In genomic region chr9:105554439-105554807, GRCm38 (mm10) we compare ENCODE assay signal across 10 mouse cellular contexts. TPM values are rescaled to one million over a fixed set of nuclear protein-coding genes. Genes with fewer than 3 reads are reported as not detected.
DNase-seq lines count a peak whose midpoint lies in the region; ATAC-seq lines count a peak whose summit lies in the region.
"Had no signal": no experiment of that assay in that cellular context is flagged by ENCODE, and none has a peak within 500 bp of the region (broad histone marks: within the 10 kb centered on the region; RNA-seq: fewer than 3 reads in every experiment).

No protein-coding gene starts in this region.

- ATAC-seq in heart, embryonic 13.5 days (ENCODE audit: extremely low read depth, insufficient number of reproducible peaks, low FRiP score, low TSS enrichment) = no peak
- no peak for ATAC-seq in hindbrain, embryonic 11.5 days (ENCODE audit: low FRiP score)
- ATAC-seq in midbrain, embryonic 11.5 days (ENCODE audit: low FRiP score) = no peak
- ATAC-seq in megakaryocyte progenitor cell, adult 5-6 weeks (replicated peaks; ENCODE audit: poor library complexity) = no peak

- peaks cover 27% of the 10 kb centered on the region for H3K4me1 ChIP-seq in heart, embryonic 13.5 days
- 0 out of 2 replicates have a peak, but pooled peaks cover 4% of the 10 kb centered on the region for H3K4me1 ChIP-seq in hindbrain, embryonic 11.5 days (replicated peaks; ENCODE audit: control insufficient read depth, insufficient read depth, low read length)
- peaks cover 8% of the 10 kb centered on the region for H3K4me1 ChIP-seq in midbrain, embryonic 11.5 days (ENCODE audit: control insufficient read depth, insufficient read depth, low read length)

- H3K27me3 ChIP-seq in heart, embryonic 13.5 days (replicated peaks) = no peaks in the 10 kb centered on the region
- H3K27me3 ChIP-seq in hindbrain, embryonic 11.5 days (ENCODE audit: control insufficient read depth, insufficient read depth, low read length) = no peaks in the 10 kb centered on the region
- no peaks in the 10 kb centered on the region for H3K27me3 ChIP-seq in midbrain, embryonic 11.5 days (ENCODE audit: control insufficient read depth, insufficient read depth, low read length)

- DNase-seq in heart, adult 8-10 months (ENCODE audit: low spot score) = no peak
- DNase-seq in NIH3T3 (ENCODE audit: low read depth) = peak; percentile 38
- DNase-seq in hindbrain, embryonic 11.5 days (ENCODE audit: low spot score) = no peak
- peak; percentile 88 for DNase-seq in midbrain, embryonic 11.5 days (ENCODE audit: low spot score, missing footprints)
- DNase-seq in ovary, adult 18-20 months (ENCODE audit: low spot score) = no peak
- DNase-seq in urinary bladder, adult 18-20 months (ENCODE audit: low spot score in 2 of 2) = no peak
- DNase-seq: B cell, adult 2 months; kidney, postnatal 14 days had no signal

- no peak overlapping the region for H3K4me3 ChIP-seq in heart, embryonic 13.5 days
- no peak overlapping the region for H3K4me3 ChIP-seq in hindbrain, embryonic 11.5 days (ENCODE audit: low read depth, low read length)
- H3K4me3 ChIP-seq in midbrain, embryonic 11.5 days (ENCODE audit: low read depth, low read length) = no peak overlapping the region

- H3K9me3 ChIP-seq in heart, embryonic 13.5 days = no peaks in the 10 kb centered on the region
- H3K9me3 ChIP-seq in hindbrain, embryonic 11.5 days (ENCODE audit: control insufficient read depth, low read length) = no peaks in the 10 kb centered on the region
- H3K9me3 ChIP-seq in midbrain, embryonic 11.5 days (ENCODE audit: control insufficient read depth, low read length) = no peaks in the 10 kb centered on the region

- peak overlapping the region; percentile 61 for H3K4me2 ChIP-seq in heart, embryonic 13.5 days
- H3K4me2 ChIP-seq in hindbrain, embryonic 11.5 days (replicated peaks; ENCODE audit: low read depth, low read length) = no peak overlapping the region; the same call in 1 of the 2 replicates
- H3K4me2 ChIP-seq in midbrain, embryonic 11.5 days = peak overlapping the region; percentile 36; the same call in 1 of the 2 replicates

- H3K9ac ChIP-seq in heart, embryonic 13.5 days = no peak overlapping the region
- H3K9ac ChIP-seq in hindbrain, embryonic 11.5 days (ENCODE audit: low read depth, low read length) = peak overlapping the region; percentile 0; the same call in 1 of the 2 replicates
- 0 out of 2 replicates have a peak overlapping the region, but pooled peaks have one; percentile 44 for H3K9ac ChIP-seq in midbrain, embryonic 11.5 days (ENCODE audit: low read length)

- H3K36me3 ChIP-seq in heart, embryonic 13.5 days = no peaks in the 10 kb centered on the region
- H3K36me3 ChIP-seq in hindbrain, embryonic 11.5 days (ENCODE audit: control insufficient read depth, insufficient read depth, low read length) = no peaks in the 10 kb centered on the region
- H3K36me3 ChIP-seq in midbrain, embryonic 11.5 days (ENCODE audit: control insufficient read depth, insufficient read depth, low read length) = no peaks in the 10 kb centered on the region

- no peak overlapping the region for H3K27ac ChIP-seq in heart, embryonic 13.5 days (replicated peaks)
- H3K27ac ChIP-seq in hindbrain, embryonic 11.5 days (ENCODE audit: low read depth, low read length) = no peak overlapping the region
- no peak overlapping the region; the same call in 1 of the 2 replicates for H3K27ac ChIP-seq in midbrain, embryonic 11.5 days (ENCODE audit: low read depth, low read length)

- WGBS in heart, embryonic 13.5 days = 66% methylated on average over 7 of the region's 7 CpGs
- 75% methylated on average over 7 of the region's 7 CpGs for WGBS in hindbrain, embryonic 11.5 days
- WGBS in midbrain, embryonic 11.5 days = 70% methylated on average over 7 of the region's 7 CpGs

RNA-seq across cellular contexts. Expression of gene Atp2c1, which starts 27.3 kb away (rescaled TPM):
- polyA plus RNA-seq in heart, embryonic 13.5 days (2015; fragmentation: Nextera tagmentation; extraction: Ambion mirVana) = 45.8 and 46.6 TPM in 2 replicates
- total RNA-seq in heart, adult 8-10 months (2022) = 10 to 100 TPM; 51.2 to 63.2 (median 57.2) TPM
- polyA plus RNA-seq in hindbrain, embryonic 11.5 days (2014; fragmentation: Nextera tagmentation; extraction: Ambion mirVana) = 65.3 and 83.1 TPM in 2 replicates
- 71.0 and 76.7 TPM in 2 replicates for polyA plus RNA-seq in midbrain, embryonic 11.5 days (2014; fragmentation: Nextera tagmentation; extraction: Ambion mirVana)
- total RNA-seq in megakaryocyte progenitor cell, adult 5-6 weeks (2015) = 19.6 and 28.0 TPM in 2 replicates
- 63.9 and 67.1 TPM in 2 replicates for total RNA-seq in megakaryocyte progenitor cell, adult 5-6 weeks (2017)

Comparison
In these comparisons a context has a peak if more than half of its experiments do, and no peak if none do; other contexts are left out.
1. DNase-seq: peak in NIH3T3 (single experiment) and midbrain, embryonic 11.5 days (single experiment); none in heart, adult 8-10 months (single experiment), hindbrain, embryonic 11.5 days (single experiment), ovary, adult 18-20 months (single experiment) and urinary bladder, adult 18-20 months (0 of 2).